Mouse (Mus musculus) embryonic fibroblast, embryonic 13.5 days (primary cell): Measurements from ENCODE around the gene Dars. TPM values are rescaled to one million over a fixed set of nuclear protein-coding genes. Genes with fewer than 3 reads are reported as not detected.

ENCODE experiments used
- H3K27ac ChIP-seq: 2 replicates; pipeline ENCODE4 v1.5.1; 2012; ENCODE audit warnings: low read length, control low read depth, inconsistent platforms; ENCODE audit not compliant: insufficient read depth
- H3K4me1 ChIP-seq: 2 replicates; pipeline ENCODE4 v1.6.1; 2011; ENCODE audit warnings: low read length; ENCODE audit not compliant: control insufficient read depth, insufficient read depth
- H3K4me3 ChIP-seq: 2 replicates; pipeline ENCODE4 v1.5.1; 2011; ENCODE audit warnings: mild to moderate bottlenecking, control low read depth, low read length; ENCODE audit not compliant: insufficient read depth
- CTCF ChIP-seq: IDR thresholded peaks from 2 replicates; pipeline ENCODE4 v1.5.1; 2011; ENCODE audit warnings: mild to moderate bottlenecking, control low read depth, low read length, moderate library complexity, borderline replicate concordance; ENCODE audit not compliant: insufficient read depth
- POLR2A ChIP-seq: IDR thresholded peaks from 2 replicates; pipeline ENCODE4 v1.6.1; 2011; ENCODE audit warnings: low read depth, mild to moderate bottlenecking, control low read depth, low read length, moderate library complexity
- polyA plus RNA-seq: library from polyadenylated mRNA; stranded (reverse); fragments of >200 nt; gene quantifications from 2 replicates; pipeline ENCODE4 v1.2.4, GENCODE M21; 2011; ENCODE audit warnings: low read depth; ENCODE audit not compliant: missing spikeins, insufficient read length

Gene Dars
- polyA plus RNA-seq, 1 experiment = 108 TPM

GRCm38 (mm10) chr1:128314665-128315064, 102.5 kb downstream of the Dars start:
- no peak overlapping the region for H3K4me3 ChIP-seq
- H3K27ac ChIP-seq = no peak overlapping the region
- no peaks in the 10 kb centered on the region for H3K4me1 ChIP-seq
- TF ChIP-seq POLR2A (no peak), CTCF (no peak)

Other genes starting within 250 kb of the Dars start
- gene Ubxn4, start 173.4 kb downstream of the Dars start, polyA plus RNA-seq = 89.2 and 89.6 TPM in 2 replicates
- gene Lct, start 89.0 kb downstream of the Dars start, polyA plus RNA-seq = 0.13 TPM in 1 of 2 replicates, not detected in the other
- 74.6 and 91.1 TPM in 2 replicates for gene Mcm6, start 57.7 kb downstream of the Dars start, polyA plus RNA-seq
- 0.84 TPM in 1 of 2 replicates, not detected in the other for gene Cxcr4, start 174.9 kb upstream of the Dars start, polyA plus RNA-seq